Mouse (Mus musculus) ovary, postnatal 14 days (tissue): ENCODE measurements around the gene Prss50.

Experiments used
- DNase-seq: peaks from one replicate; pipeline ENCODE4 v3.0.0; 2022; ENCODE audit warnings: low spot score

Gene Prss50

GRCm38 (mm10) chr9:110907201-110907837 is 49.6 kb downstream of the Prss50 start:
- no peak for DNase-seq

- DNase-seq, result no peak
Measured at GRCm38 (mm10) chr9:110907838-110908630, 50.3 kb downstream of the Prss50 start.

- DNase-seq, result no peak
Measured at GRCm38 (mm10) chr9:110908631-110909016, 50.9 kb downstream of the Prss50 start.

- no peak for DNase-seq
Measured at GRCm38 (mm10) chr9:110909371-110909967, 51.7 kb downstream of the Prss50 start.
